Mouse (Mus musculus): ENCODE results near the gene Lrrc52.

The Lrrc52 gene

GRCm38 (mm10) chr1:167436186-167436975 is 30.2 kb downstream of the Lrrc52 start:
- DNase-seq (ENCODE audit: low read depth, low spot score): no peak

- DNase-seq (ENCODE audit: low read depth, low spot score): no peak
These were observed 31.6 kb downstream of the Lrrc52 start for GRCm38 (mm10) chr1:167434931-167435330.

GRCm38 (mm10) chr1:167430976-167431676 is 35.5 kb downstream of the Lrrc52 start:
- DNase-seq (ENCODE audit: low read depth, low spot score): no peak

- DNase-seq (ENCODE audit: low read depth, low spot score): no peak
These were observed 39.9 kb downstream of the Lrrc52 start for GRCm38 (mm10) chr1:167426681-167427080.

GRCm38 (mm10) chr1:167425572-167425971 is 41.0 kb downstream of the Lrrc52 start:
- no peak for DNase-seq (ENCODE audit: low read depth, low spot score)

GRCm38 (mm10) chr1:167422501-167423240 is 43.9 kb downstream of the Lrrc52 start:
- no peak for DNase-seq (ENCODE audit: low read depth, low spot score)

GRCm38 (mm10) chr1:167414846-167415245 is 51.7 kb downstream of the Lrrc52 start:
- peak; percentile 54 for DNase-seq (ENCODE audit: low read depth, low spot score)

- DNase-seq (ENCODE audit: low read depth, low spot score): no peak
These were observed 54.4 kb downstream of the Lrrc52 start for GRCm38 (mm10) chr1:167411991-167412715.

- DNase-seq (ENCODE audit: low read depth, low spot score): no peak
These were observed 57.0 kb downstream of the Lrrc52 start for GRCm38 (mm10) chr1:167409601-167410000.

GRCm38 (mm10) chr1:167405237-167405636 is 61.3 kb downstream of the Lrrc52 start:
- no peak for DNase-seq (ENCODE audit: low read depth, low spot score)
